10 mouse cellular contexts compared by ENCODE assay signal in the genomic region with DNA sequence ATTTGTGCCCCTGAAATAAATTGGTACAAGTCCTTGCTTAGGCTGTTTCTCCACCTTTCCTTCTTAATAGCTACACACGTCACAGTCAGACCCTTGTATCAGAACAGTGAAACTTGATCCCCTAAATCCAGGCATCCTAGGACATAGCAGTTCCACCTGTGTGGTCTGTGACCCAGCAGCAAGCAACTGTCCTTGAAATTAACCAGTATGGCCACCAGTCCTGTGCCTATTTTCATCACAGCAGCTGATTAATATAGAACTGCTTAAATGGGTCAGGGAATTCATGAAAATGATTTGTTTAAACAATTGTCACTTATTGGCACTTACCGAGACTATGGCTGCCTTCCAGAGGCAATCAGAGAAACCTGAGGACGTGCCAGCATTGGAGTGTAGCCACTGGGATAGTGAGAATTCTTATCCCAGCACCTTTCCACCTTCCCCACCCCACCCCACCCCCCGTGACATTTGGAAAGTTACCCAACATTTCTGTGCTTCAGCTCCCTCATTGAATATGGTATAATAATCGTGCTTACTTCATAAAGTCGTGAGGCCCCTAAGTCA.
DNase-seq lines count a peak whose midpoint lies in the region; ATAC-seq and TF ChIP-seq lines count a peak whose summit lies in the region.
"Had no signal": no experiment of that assay in that cellular context is flagged by ENCODE, and none has a peak within 500 bp of the region (broad histone marks: within the 10 kb centered on the region; RNA-seq: fewer than 3 reads in every experiment).

No protein-coding gene starts in this region.

- no peaks in the 10 kb centered on the region for H3K36me3 ChIP-seq in heart, embryonic 12.5 days
- no peaks in the 10 kb centered on the region for H3K36me3 ChIP-seq in heart, adult 2 months (ENCODE audit: control insufficient read depth, insufficient read depth, low read length)
- no peaks in the 10 kb centered on the region for H3K36me3 ChIP-seq in limb, embryonic 13.5 days

- no peak overlapping the region for H3K27ac ChIP-seq in heart, embryonic 12.5 days (ENCODE audit: poor library complexity, severe bottlenecking)
- H3K27ac ChIP-seq in heart, adult 2 months = no peak overlapping the region
- no peak overlapping the region for H3K27ac ChIP-seq in limb, embryonic 13.5 days

- H3K4me3 ChIP-seq in heart, embryonic 12.5 days = no peak overlapping the region
- no peak overlapping the region for H3K4me3 ChIP-seq in heart, adult 2 months
- no peak overlapping the region for H3K4me3 ChIP-seq in limb, embryonic 13.5 days

- no peaks in the 10 kb centered on the region for H3K79me2 ChIP-seq in heart, adult 2 months (replicated peaks; ENCODE audit: control insufficient read depth, insufficient read depth, low read length)

- no peak for ATAC-seq in heart, embryonic 12.5 days (ENCODE audit: insufficient number of reproducible peaks, low FRiP score)
- ATAC-seq in limb, embryonic 13.5 days (ENCODE audit: low FRiP score, low read depth) = peak; percentile 51
- no peak for ATAC-seq in erythroid progenitor cell, adult 5-6 weeks (replicated peaks; ENCODE audit: low FRiP score, poor library complexity, severe bottlenecking)
- ATAC-seq: activated CD4-positive, CD25-positive, alpha-beta regulatory T cell, adult 4 months had no signal

- no peak for TF ChIP-seq EP300 in heart, adult 2 months (IDR thresholded peaks at IDR 0.05; ENCODE audit: insufficient read depth, low read depth, low read length)

- no peak overlapping the region for H3K9ac ChIP-seq in heart, embryonic 12.5 days
- H3K9ac ChIP-seq in heart, adult 2 months (ENCODE audit: low read depth, low read length) = no peak overlapping the region
- no peak overlapping the region for H3K9ac ChIP-seq in limb, embryonic 13.5 days

- H3K27me3 ChIP-seq in heart, embryonic 12.5 days (replicated peaks) = no peaks in the 10 kb centered on the region
- H3K27me3 ChIP-seq in heart, adult 2 months (ENCODE audit: control insufficient read depth, insufficient read depth, low read length) = no peaks in the 10 kb centered on the region
- H3K27me3 ChIP-seq in limb, embryonic 13.5 days = 0 out of 2 replicates have a peak, but pooled peaks cover 8% of the 10 kb centered on the region
- H3K27me3 ChIP-seq: CH12.LX had no signal

- no peak for TF ChIP-seq CTCF in heart, adult 2 months (IDR thresholded peaks at IDR 0.05)
- TF ChIP-seq CTCF in brain, embryonic 14.5 days (IDR thresholded peaks at IDR 0.05; ENCODE audit: borderline replicate concordance, extremely low read depth, insufficient read depth, insufficient read length) = no peak

- no peaks in the 10 kb centered on the region for H3K9me3 ChIP-seq in heart, embryonic 12.5 days (replicated peaks)
- H3K9me3 ChIP-seq in limb, embryonic 13.5 days = no peaks in the 10 kb centered on the region

- H3K4me2 ChIP-seq in heart, embryonic 12.5 days = 0 out of 2 replicates have a peak overlapping the region, but pooled peaks have one; percentile 17
- H3K4me2 ChIP-seq in limb, embryonic 13.5 days (replicated peaks) = no peak overlapping the region

- H3K4me1 ChIP-seq in heart, embryonic 12.5 days (replicated peaks) = peaks cover 19% of the 10 kb centered on the region
- H3K4me1 ChIP-seq in heart, adult 2 months (ENCODE audit: control insufficient read depth, insufficient read depth, low read length) = peaks cover 3% of the 10 kb centered on the region; the same call in 1 of the 2 replicates
- H3K4me1 ChIP-seq in limb, embryonic 13.5 days = peaks cover 17% of the 10 kb centered on the region

- no peak for TF ChIP-seq POLR2A in heart, adult 2 months (IDR thresholded peaks at IDR 0.05; ENCODE audit: insufficient read depth, low read depth, low read length)
- no peak for TF ChIP-seq POLR2A in brain, embryonic 14.5 days (IDR thresholded peaks at IDR 0.05; ENCODE audit: borderline replicate concordance, extremely low read depth, insufficient read depth, insufficient read length, poor library complexity, severe bottlenecking)

- DNase-seq in heart, adult 2 months = no peak
- peak; percentile 55 for DNase-seq in brain, embryonic 14.5 days (ENCODE audit: low read depth)
- peak; percentile 79 to 80 for DNase-seq in cerebellum, postnatal 10 days
- no peak for DNase-seq in layer of hippocampus, adult 9-11 months
- DNase-seq in kidney, postnatal 4 days = no peak

- intact Hi-C loops in heart, adult 2 months (cut with DNase I) = loop anchor here (10.0 kb wide), 1 partner anchor 301 kb away; no protein-coding TSS in a partner anchor

- 54% methylated on average over 6 of the region's 6 CpGs for WGBS in heart, embryonic 12.5 days
- 41% methylated on average over 6 of the region's 6 CpGs for WGBS in heart, adult 2 months
- WGBS in limb, embryonic 13.5 days = 49% methylated on average over 6 of the region's 6 CpGs

Comparison
In these comparisons a context has a peak if more than half of its experiments do, and no peak if none do; other contexts are left out.
1. DNase-seq: peak in brain, embryonic 14.5 days (single experiment) and cerebellum, postnatal 10 days (2 of 2); none in heart, adult 2 months (0 of 2), layer of hippocampus, adult 9-11 months (single experiment) and kidney, postnatal 4 days (0 of 2).